Mouse (Mus musculus) urinary bladder, postnatal 25 days (tissue): ENCODE measurements around the gene Rbmxl2.

Experiments used
- DNase-seq: peaks from one replicate; pipeline ENCODE4 v3.0.0; 2022; ENCODE audit warnings: low spot score

The Rbmxl2 gene

DNA sequence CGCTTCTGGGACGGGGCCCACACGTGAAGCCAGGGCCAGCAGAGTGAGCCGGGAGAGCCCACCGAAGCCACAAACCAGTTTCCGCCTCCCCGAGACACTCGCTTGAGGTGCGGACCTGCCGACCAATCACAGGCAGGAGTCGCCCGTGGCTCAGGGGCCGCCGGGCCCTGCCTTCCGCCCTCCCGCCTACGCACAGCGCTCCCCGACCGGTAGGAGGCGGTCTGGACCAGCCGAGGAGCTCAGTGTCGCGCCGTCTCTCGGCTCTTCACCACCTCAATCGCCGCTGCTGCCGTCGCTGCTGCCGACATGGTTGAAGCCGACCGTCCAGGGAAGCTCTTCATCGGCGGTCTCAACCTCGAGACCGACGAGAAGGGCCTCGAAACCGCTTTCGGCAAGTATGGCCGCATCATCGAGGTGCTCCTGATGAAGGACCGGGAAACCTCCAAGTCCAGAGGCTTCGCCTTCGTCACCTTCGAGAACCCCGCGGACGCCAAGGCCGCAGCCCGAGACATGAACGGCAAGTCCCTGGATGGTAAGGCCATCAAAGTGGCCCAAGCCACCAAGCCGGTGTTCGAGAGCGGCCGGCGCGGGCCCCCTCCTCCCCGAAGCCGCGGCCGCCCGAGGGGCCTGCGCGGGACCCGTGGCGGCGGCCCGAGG lies at the start of gene Rbmxl2:
Gene Rbmxl2, plus strand, starts transcription at position 242 of the 657 bp plus-strand sequence.
- DNase-seq = no peak

DNA sequence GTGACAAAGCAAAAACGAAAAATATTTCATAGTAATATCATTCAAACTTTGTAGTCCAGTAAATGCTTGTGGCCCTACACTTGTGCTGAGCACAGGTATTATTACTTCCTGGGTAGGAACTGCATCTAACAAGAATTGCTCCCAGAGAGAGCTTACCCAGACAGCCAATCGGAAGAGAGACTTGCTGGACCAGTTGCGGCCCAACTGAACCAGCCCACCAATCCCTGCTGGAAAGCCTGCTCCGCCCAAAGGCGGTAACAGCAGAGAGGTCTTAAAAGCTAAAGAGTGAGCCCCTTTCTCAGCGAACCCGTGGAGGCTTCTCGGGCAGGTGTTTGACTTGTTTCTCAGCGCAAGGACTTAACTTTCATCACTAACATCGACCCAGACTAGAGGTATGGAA lies 42.6 kb upstream of the Rbmxl2 start, which contains the start of gene Nlrp14:
Gene Nlrp14, plus strand, starts transcription at position 301 of the 400 bp plus-strand sequence.
- DNase-seq = no peak

DNA sequence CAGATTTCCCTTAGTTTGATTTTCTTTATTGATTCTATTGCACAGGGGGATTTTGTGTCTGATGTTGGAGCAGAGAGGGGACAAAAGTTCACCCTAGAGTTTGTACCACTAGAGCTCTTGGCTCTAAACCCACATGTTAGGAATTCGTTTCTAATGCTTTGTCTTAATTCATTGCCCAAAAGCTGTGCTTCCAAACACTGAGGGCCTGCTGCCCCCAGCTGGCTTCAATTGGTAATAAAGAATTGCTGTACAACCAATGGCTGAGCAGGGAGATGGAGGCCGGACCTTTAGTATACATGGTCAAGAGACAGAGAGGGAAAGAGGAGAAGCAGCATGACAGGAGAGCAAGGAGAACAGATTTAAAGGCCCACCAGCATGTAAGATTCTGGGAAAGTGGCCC lies 28.8 kb upstream of the Rbmxl2 start:
- no peak for DNase-seq

DNA sequence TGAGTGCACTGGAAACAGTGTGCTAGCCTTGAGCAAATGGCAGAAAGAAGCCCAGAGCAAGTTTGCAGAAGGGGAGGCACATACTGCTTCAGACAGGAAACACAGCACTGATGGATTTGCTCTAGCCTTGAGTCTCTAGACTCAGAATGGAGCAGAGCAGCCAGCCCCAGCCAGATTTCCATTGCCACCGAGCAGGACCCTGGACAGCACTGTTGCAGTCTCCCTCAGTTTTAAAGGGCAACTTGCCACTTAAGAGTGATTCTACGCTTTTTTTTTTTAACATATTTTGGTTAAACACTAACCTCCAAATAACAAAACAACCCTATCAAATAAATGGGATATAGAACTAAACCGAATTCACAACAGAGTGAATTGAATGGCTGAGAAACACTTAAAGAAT lies 7.4 kb upstream of the Rbmxl2 start:
- DNase-seq = no peak

DNA sequence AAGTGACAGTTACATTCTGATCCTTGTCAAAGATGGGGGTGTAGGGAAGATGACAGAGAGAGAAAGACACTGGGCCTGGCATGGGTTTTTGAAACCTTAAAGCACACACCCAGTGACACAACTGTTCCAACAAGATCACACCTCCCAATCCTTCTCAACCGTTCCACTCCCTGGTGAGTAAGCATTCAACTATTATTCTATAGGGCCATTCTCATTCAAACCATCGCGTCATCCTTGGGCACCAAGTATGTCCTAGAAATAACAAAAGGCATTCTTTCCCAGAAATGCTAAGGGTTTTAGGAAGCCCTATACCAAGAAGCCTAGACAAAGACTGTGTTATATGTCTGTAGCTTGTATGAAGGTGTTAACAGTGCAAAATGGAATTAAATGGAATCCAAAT lies 1.4 kb upstream of the Rbmxl2 start:
- DNase-seq = no peak

DNA sequence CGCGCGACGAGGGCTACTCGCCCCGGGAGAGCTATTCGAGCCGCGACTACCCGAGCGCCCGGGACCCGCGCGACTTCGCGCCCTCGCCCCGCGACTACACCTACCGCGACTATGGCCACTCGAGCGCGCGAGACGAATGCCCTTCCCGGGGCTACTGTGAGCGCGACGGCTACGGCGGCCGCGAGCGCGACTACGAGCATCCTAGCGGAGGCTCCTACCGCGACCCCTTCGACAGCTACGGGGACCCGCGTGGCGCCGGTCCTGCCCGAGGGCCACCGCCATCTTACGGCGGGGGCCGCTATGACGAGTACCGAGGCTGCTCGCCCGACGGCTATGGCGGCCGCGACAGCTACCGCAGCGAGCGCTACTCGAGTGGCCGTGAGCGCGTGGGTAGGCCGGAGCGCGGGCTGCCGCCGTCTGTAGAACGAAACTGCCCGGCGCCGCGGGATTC lies 906 bp downstream of the Rbmxl2 start:
- DNase-seq = no peak

DNA sequence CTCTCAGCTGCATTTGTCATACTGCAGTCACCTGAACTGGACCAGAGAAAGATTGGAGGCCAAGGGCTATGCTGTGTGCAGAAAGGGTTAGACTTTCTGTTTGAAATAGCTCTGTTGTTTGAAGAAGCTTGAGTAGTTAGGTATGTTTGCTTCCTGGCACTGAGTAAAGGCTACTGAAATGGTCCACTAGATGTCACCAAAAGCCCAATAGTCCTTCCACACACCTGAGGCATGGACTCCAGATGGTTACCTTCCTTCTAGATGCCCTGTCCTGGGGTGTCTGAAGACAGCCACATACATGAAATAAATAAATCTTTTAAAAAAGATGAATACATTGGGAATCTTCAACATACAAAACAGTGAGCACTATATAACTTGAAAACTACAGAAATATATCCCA lies 6.5 kb downstream of the Rbmxl2 start:
- DNase-seq = no peak

DNA sequence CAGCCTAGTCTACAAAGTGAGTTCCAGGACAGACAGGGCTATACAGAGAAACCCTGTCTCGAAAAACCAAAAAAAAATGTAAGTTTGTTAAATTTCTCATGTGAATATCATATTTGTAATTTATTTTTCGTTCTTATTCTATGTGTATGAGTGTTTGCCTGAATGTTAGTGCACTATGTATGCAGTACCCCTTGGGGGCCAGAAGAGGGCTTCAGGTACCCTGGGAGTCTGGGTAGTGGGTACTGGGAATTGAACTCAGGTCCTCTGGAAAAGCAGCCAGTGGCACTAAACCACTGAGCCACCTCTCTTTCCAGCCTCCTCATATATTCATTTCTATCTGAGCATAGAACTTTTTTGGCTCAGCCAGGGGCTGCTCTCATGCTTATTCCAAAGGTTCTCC lies 7.6 kb downstream of the Rbmxl2 start:
- DNase-seq = no peak

DNA sequence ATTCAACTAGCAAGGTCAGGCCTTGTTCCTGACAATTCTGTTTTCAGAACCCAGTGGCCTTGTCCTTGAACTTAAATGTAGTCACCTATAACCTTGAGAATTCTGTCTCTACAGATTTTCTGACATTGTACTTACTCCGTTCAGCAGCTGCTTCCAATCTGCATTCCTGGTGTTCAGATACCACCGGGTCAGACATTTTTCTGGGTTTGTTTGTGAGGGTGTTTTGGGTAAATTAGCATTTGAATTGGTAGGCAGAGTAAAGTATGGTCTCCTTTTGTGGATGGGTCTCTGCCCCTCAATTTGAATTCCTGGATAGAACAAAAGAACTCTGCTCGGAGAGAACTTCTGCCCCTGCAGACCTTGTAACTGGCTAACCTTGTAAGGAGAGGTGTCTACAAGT lies 27.6 kb downstream of the Rbmxl2 start:
- DNase-seq = no peak

DNA sequence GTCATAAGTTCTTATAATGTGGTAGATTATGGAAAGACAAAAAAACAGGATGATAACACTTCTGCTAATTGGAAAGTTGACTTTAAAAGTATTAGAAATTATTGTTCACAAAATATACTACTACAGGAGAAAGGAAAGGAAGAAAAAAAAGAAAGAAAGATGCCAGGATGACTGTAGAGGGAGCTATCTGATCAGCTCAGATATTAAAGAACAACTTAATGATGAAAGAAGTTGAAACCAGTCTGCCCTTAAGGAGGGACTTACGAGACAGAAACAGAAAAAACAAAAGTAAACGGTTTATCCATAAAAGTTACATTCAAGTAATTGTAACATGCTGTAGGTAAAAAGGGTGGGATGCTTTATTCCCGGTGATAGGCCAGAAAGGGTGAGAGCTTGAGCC lies 28.3 kb downstream of the Rbmxl2 start:
- DNase-seq = no peak

DNA sequence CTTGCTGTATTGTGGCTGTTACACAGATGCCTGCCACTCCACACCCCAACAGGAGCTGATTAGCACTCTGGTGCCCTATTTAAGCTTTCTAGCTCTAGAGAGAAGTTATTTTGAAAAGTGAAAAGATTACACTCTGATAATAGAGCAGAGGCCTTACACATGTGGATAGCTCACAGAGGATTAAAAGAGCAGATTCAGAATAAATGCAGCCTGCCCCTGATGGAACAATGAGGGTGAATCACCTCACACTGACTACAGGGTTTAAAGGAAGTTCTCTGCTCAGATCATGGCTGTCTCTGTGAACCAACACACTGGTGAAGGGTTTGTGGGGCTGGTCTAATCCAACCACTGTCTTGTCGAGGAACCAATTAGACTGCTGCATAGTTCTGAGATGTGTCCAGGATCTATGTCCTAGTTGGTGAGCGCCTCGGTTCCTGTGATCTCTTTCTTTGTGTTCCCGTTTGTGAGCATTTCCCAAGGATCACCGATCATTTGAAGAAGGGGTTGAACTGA lies 32.2 kb downstream of the Rbmxl2 start:
- no peak for DNase-seq

DNA sequence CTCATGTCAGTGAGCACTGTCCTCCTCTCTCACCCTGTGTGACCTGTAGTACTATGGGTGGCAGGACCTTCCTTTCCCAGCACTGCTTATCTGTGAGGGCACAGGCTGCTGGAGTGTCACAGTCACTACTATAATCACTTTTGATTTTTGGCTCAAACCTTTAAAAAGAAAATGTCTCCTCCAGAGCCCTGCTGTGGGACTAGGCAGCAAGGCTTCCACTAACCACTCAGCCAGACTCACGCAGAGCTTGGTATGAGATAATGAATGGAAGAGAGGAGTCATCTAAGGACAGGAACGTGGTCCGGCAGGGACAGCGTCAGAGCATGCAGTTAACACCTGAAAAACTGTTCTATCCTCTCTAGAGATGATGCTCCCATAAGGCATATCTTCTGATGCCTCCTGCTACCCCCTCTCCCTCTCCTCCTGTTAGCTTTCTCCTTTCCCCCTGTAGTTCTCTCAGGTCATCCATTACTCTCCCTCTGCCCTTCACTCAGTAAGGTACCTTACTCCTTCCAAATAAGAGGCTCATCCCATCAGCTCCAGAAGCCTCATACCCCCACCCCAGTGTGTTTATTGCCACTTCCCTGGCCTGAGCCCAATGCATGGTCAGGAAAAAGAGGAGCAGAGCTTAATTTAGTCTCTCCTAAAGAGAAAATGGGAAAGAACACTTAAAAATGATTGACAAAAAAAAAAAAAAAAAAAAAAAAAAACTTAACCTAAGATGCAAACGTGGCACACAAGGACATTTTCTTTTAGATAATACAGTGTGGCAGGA lies 41.2 kb downstream of the Rbmxl2 start:
- no peak for DNase-seq

DNA sequence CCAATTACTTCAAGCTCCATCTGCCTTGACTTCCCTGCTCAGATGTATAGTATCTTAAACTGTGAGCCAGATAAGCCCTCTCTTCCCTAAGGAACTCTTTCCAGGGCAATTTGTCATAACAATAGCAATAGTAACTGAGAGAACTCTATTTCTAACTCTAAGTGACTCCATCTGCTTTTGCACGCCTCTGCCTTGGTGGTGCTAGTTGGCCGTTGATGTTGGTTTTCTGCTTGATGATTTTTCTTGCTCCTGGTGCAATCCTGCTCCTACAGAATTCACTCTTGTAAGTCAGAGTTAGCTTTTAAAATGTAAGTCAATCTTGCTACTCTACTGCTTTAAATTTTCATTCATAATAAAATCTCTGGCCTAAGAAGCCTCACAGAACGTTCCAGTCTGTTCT lies 44.1 kb downstream of the Rbmxl2 start:
- DNase-seq = no peak

DNA sequence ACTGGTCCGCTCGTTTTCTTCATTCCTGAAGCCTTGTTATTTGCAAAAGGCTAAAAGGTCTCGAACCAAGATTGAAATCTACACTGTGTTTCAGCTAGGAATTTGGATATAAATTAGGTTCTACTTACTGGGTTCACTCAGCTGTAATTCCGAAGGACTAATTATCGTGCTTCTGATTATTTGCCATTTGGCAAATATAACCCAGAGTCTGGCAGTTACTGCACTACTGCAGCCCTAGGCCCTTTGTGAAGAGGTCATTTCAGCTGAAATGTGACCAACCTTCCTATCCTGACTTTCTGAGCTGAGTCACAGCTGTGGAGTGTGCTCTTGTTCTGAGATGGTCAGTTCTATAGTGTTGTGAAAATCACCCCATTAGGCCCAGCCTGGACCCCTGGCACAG lies 50.7 kb downstream of the Rbmxl2 start:
- DNase-seq = no peak
